Mouse (Mus musculus) retina, adult 2 months (tissue): ENCODE results near the gene Vmn2r91.
"Not testable (repeated sequence)": the region's sequence is repeated elsewhere in the genome, so short reads cannot be mapped to it uniquely, and the experiment has no call there.

Experiments
- DNase-seq: peaks from one replicate; pipeline ENCODE4 v3.0.0-alpha.2; 2012; ENCODE audit warnings: low read depth, low spot score

The Vmn2r91 gene

DNA sequence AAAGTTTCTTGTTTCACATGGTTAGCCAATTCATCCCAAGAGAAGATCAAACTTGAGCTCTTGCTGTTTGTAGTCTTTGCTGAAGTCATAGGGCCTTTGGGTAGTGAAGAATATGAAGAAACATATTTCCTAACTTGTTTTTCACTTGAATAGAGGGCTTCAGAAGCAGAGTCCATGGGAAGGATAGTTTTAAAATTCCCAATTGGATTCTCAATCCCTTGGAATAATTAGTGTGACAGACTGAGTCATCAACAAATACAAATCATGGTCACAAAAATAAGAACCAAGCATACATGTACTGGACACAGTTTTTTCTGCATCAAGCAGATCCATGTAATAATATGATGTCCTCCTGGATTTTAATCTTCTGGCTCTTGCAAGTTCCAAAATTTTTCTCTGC is at the start of gene Vmn2r91:
Gene Vmn2r91 (plus strand): TSS at position 301 of the 400 bp plus-strand sequence.
- DNase-seq: not testable (repeated sequence)

DNA sequence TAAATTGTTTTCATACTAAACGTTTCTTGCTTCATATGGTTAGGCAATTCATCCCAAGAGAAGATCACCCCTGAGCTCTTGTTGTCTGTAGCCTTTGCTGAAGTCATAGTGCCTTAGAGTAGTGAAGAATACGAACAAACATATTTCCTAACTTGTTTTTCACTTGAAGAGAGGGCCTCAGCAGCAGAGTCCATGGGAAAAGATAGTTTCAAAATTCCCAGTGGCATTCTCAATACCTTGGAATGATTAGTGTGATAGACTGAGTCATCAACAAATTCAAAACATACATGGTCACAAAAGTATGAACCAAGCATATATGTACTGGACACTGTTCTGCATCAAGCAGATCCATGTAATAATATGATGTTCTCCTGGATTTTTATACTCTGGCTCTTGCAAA is 35.7 kb upstream of the Vmn2r91 start, which contains the start of gene Vmn2r124:
Gene Vmn2r124 (plus strand): TSS at position 301 of the 400 bp plus-strand sequence.
- DNase-seq: no peak

DNA sequence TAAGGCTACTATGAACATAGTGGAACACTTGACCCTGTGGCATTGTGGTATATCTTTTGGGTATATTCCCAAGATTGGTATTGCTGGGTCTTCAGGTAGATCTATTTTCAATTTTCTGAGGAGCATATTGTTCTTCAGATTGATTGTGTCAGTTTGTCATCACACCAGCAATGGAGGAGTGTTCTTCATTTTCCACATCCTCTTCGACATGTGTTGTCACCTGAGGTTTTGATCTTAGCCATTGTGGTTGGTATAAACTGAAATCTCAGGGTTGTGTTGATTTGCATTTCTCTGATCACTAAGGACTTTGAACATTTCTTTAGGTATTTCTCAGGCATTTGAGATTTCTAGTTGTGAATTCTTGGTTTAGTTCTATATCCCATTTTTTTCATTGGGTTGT is 10.8 kb downstream of the Vmn2r91 start:
- not testable (repeated sequence) for DNase-seq

DNA sequence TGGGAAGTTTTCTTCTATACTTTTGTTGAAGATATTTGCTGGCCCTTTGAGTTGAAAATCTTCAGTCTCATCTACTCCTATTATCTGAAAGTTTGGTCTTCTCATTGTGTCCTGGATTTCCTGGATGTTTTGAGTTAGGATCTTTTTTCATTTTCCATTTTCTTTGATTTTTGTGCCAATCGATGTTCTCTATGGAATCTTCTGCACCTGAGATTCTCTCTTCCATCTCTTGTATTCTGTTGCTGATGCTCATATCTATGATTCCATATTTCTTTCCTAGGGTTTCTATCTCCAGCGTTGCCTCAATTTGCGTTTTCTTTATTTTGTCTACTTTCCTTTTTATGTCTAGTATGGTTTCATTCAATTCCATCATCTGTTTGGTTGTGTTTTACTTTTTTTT is 17.4 kb downstream of the Vmn2r91 start:
- not testable (repeated sequence) for DNase-seq

DNA sequence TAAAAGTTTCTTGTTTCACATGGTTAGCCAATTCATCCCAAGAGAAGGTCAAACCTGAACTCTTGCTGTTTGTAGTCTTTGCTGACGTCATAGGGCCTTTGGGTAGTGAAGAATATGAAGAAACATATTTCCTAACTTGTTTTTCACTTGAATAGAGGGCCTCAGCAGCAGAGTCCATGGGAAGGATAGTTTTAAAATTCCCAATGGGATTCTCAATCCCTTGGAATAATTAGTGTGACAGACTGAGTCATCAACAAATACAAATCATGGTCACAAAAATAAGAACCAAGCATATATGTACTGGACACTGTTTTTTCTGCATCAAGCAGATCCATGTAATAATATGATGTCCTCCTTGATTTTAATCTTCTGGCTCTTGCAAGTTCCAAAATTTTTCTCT is 66.8 kb downstream of the Vmn2r91 start, which contains the start of gene Vmn2r92:
Gene Vmn2r92 (plus strand): TSS at position 301 of the 400 bp plus-strand sequence.
- DNase-seq: not testable (repeated sequence)

DNA sequence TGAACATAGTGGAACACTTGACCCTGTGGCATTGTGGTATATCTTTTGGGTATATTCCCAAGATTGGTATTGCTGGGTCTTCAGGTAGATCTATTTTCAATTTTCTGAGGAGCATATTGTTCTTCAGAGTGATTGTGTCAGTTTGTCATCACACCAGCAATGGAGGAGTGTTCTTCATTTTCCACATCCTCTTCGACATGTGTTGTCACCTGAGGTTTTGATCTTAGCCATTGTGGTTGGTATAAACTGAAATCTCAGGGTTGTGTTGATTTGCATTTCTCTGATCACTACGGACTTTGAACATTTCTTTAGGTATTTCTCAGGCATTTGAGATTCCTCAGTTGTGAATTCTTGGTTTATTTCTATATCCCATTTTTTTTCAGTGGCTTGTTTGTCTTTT is 76.4 kb downstream of the Vmn2r91 start:
- not testable (repeated sequence) for DNase-seq
